Mouse (Mus musculus) midbrain, embryonic 11.5 days (tissue): ENCODE data around the gene B230219D22Rik. TPM values are rescaled to one million over a fixed set of nuclear protein-coding genes. Genes with fewer than 3 reads are reported as not detected.

ENCODE experiments used
- ATAC-seq: fragments of 200-750 bp; cut with Nextera tagmentation; 2 replicates; pipeline ENCODE4 v1.8.0; 2017; ENCODE audit warnings: moderate TSS enrichment, moderate library complexity; ENCODE audit not compliant: low FRiP score
- DNase-seq: peaks from one replicate; pipeline ENCODE4 v3.0.0; 2015; ENCODE audit warnings: low spot score; ENCODE audit errors: missing footprints
- H3K27ac ChIP-seq: fragments of 300-500 bp; sonication (generic); 2 replicates; pipeline ENCODE4 v1.5.1; 2014; ENCODE audit warnings: low read depth, low read length
- H3K27me3 ChIP-seq: fragments of 300-500 bp; sonication (generic); 2 replicates; pipeline ENCODE4 v1.6.1; 2014; ENCODE audit warnings: mild to moderate bottlenecking, low read length, moderate library complexity, mixed read lengths; ENCODE audit not compliant: control insufficient read depth, insufficient read depth
- H3K36me3 ChIP-seq: fragments of 300-500 bp; sonication (generic); 2 replicates; pipeline ENCODE4 v1.6.1; 2014; ENCODE audit warnings: mild to moderate bottlenecking, low read length, moderate library complexity, mixed read lengths; ENCODE audit not compliant: control insufficient read depth, insufficient read depth
- H3K4me1 ChIP-seq: fragments of 300-500 bp; sonication (generic); 2 replicates; pipeline ENCODE4 v1.6.1; 2014; ENCODE audit warnings: low read length; ENCODE audit not compliant: control insufficient read depth, insufficient read depth
- H3K4me2 ChIP-seq: fragments of 300-500 bp; sonication (generic); 2 replicates; pipeline ENCODE4 v1.6.1; 2014; ENCODE audit warnings: mild to moderate bottlenecking, moderate library complexity
- H3K4me3 ChIP-seq: fragments of 300-500 bp; sonication (generic); 2 replicates; pipeline ENCODE4 v1.5.1; 2014; ENCODE audit warnings: low read depth, low read length
- H3K9ac ChIP-seq: fragments of 300-500 bp; sonication (generic); 2 replicates; pipeline ENCODE4 v1.6.1; 2014; ENCODE audit warnings: low read length
- H3K9me3 ChIP-seq: fragments of 300-500 bp; sonication (generic); 2 replicates; pipeline ENCODE4 v1.6.1; 2016; ENCODE audit warnings: low read length; ENCODE audit not compliant: control insufficient read depth
- WGBS: fragments of 180-500 bp; shearing (Covaris S2); extraction: QIAGEN DNeasy Blood & Tissue Kit; methylation state at CpG from one replicate; pipeline ENCODE4 v1.1.7; 2014; 5-methylcytosine and 5-hydroxymethylcytosine counted together
- polyA plus RNA-seq: library from polyadenylated mRNA; unstranded; fragments of >200 nt; fragmentation: Nextera tagmentation; extraction: Ambion mirVana; gene quantifications from 2 replicates; pipeline ENCODE4 v1.2.1, GENCODE M21; 2014

Gene B230219D22Rik
- 66.0 and 72.3 TPM in 2 replicates for polyA plus RNA-seq

DNA sequence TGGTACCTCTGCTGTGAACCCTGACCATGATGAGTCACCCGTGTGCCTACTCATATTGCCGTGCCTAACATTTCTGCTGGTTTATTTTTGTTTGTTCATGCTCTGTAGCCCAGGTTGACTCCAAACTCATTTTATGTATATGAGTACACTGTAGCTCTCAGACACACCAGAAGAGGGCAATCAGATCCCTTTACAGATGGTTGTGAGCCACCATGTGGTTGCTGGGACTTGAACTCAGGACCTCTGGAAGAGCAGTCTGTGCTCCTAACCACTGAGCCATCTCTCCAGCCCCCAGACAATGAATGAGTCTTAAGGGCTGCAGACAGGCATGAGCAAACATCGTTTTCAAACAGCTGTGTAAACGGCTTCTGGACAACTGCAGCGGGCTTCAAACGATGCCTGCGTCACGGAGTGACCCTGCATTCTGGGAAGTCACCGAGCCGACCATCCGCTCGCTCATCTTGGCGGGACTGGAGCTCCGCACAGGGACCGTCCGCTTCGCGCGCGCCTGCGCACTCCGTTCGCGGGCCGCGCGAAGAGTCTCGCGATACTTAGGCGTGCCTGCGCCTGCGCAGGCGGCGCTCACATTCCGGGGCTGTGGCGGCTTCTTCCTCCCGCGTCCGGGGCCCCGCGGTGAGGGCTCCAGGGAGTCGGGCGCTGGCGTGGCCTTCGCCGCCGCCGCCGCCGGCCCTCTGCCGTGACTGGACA, at the start of gene B230219D22Rik:
Gene B230219D22Rik, plus strand, starts transcription at position 590 of the 708 bp plus-strand sequence.
- peak; percentile 97 for ATAC-seq

DNA sequence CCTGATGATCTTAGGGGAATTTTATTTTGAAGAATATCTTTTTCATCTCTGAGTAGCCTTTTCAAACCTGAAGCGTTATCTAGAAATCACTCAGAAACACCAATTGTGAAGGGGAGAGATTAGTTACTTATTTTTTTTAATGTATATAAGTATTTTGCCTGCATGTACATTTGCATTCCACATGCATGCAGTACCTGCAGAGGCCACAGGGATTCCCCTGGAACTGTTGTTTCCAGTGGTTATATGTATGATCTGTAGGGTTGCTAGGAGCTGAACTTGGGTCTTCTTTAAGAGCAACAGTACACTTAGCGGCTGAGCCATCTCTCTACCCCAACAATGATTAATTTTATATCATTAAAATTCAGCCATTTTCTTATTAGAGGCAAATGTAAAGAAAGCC, 48.4 kb upstream of the B230219D22Rik start:
- Histone ChIP-seq H3K4me2 (no peak overlapping the region), H3K27me3 (no peaks in the 10 kb centered on the region), H3K36me3 (peaks cover 28% of the 10 kb centered on the region; the same call in 1 of the 2 replicates), H3K4me1 (no peaks in the 10 kb centered on the region), H3K4me3 (no peak overlapping the region), H3K9ac (no peak overlapping the region), H3K27ac (no peak overlapping the region), H3K9me3 (no peaks in the 10 kb centered on the region)
- 91% methylated on average over 2 of the region's 2 CpGs for WGBS
- no peak for DNase-seq
- ATAC-seq: no peak

More for the DNA sequence above, at the start of gene B230219D22Rik:
- H3K9me3 ChIP-seq: no peaks in the 10 kb centered on the region
- WGBS: 2% methylated on average over 50 of the region's 51 CpGs
- H3K27ac ChIP-seq: peak within 1 kb of the TSS; percentile 92
- H3K9ac ChIP-seq: peak within 1 kb of the TSS; percentile 99
- H3K4me2 ChIP-seq: peak within 1 kb of the TSS; percentile 76
- peaks cover 21% of the 10 kb centered on the region for H3K4me1 ChIP-seq
- peak; percentile 99 for DNase-seq
- peak within 1 kb of the TSS; percentile 97 for H3K4me3 ChIP-seq
- H3K36me3 ChIP-seq: no peaks in the 10 kb centered on the region
- H3K27me3 ChIP-seq: no peaks in the 10 kb centered on the region

DNA sequence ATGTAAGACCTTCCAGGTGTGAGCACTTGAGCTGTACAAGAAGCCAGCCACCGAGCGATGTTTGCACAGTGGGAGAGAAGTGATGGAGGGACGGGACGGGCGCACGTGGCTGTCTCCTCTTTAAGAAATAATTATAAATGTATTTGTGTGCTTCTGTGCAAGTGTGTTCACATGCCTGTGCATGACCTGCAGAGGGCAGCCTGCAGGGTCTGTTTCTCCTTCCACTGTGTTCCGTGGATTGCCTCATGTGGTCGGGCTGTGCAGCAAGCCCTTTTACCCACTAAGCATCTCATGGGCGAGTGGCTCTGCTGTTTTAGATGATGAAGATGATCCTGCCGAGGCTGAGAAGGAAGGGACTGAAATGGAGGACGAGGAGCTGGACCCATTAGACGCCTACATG, 42.8 kb upstream of the B230219D22Rik start:
- whole genome bisulfite sequencing: 89% methylated on average over 12 of the region's 12 CpGs
- ATAC-seq: no peak
- H3K27me3 ChIP-seq: no peaks in the 10 kb centered on the region
- no peak overlapping the region for H3K27ac ChIP-seq
- DNase-seq: no peak
- no peak overlapping the region for H3K9ac ChIP-seq
- H3K4me2 ChIP-seq: no peak overlapping the region
- no peaks in the 10 kb centered on the region for H3K9me3 ChIP-seq
- peaks cover 51% of the 10 kb centered on the region for H3K36me3 ChIP-seq
- H3K4me3 ChIP-seq: no peak overlapping the region
- H3K4me1 ChIP-seq: no peaks in the 10 kb centered on the region

- H3K9ac ChIP-seq: no peak overlapping the region
- no peak overlapping the region for H3K4me3 ChIP-seq
- ATAC-seq (no peak), DNase-seq (no peak)
- H3K4me1 ChIP-seq: no peaks in the 10 kb centered on the region
- H3K27me3 ChIP-seq: no peaks in the 10 kb centered on the region
- H3K36me3 ChIP-seq: peaks cover 52% of the 10 kb centered on the region
- H3K4me2 ChIP-seq: no peak overlapping the region
- 94% methylated on average over 6 of the region's 6 CpGs for WGBS
- no peaks in the 10 kb centered on the region for H3K9me3 ChIP-seq
- no peak overlapping the region for H3K27ac ChIP-seq
Observed at GRCm38 (mm10) chr13:55650980-55651379, 41.9 kb upstream of the B230219D22Rik start.

- no peak overlapping the region for H3K9ac ChIP-seq
- H3K27me3 ChIP-seq: no peaks in the 10 kb centered on the region
- peaks cover 48% of the 10 kb centered on the region for H3K36me3 ChIP-seq
- H3K4me3 ChIP-seq: no peak overlapping the region
- H3K4me2 ChIP-seq: no peak overlapping the region
- peak; percentile 92 for DNase-seq
- no peaks in the 10 kb centered on the region for H3K9me3 ChIP-seq
- no peaks in the 10 kb centered on the region for H3K4me1 ChIP-seq
- ATAC-seq: no peak
- 82% methylated on average over 6 of the region's 6 CpGs for WGBS
- H3K27ac ChIP-seq: no peak overlapping the region
Observed at GRCm38 (mm10) chr13:55668550-55668949, 24.4 kb upstream of the B230219D22Rik start.

- Histone ChIP-seq H3K4me1 (no peaks in the 10 kb centered on the region), H3K27ac (no peak overlapping the region), H3K4me2 (no peak overlapping the region), H3K27me3 (no peaks in the 10 kb centered on the region), H3K36me3 (peaks cover 41% of the 10 kb centered on the region), H3K9ac (no peak overlapping the region), H3K4me3 (no peak overlapping the region), H3K9me3 (no peaks in the 10 kb centered on the region)
- no peak for ATAC-seq
- 95% methylated on average over 6 of the region's 6 CpGs for WGBS
- DNase-seq: no peak
Observed at GRCm38 (mm10) chr13:55672711-55673110, 20.2 kb upstream of the B230219D22Rik start.

DNA sequence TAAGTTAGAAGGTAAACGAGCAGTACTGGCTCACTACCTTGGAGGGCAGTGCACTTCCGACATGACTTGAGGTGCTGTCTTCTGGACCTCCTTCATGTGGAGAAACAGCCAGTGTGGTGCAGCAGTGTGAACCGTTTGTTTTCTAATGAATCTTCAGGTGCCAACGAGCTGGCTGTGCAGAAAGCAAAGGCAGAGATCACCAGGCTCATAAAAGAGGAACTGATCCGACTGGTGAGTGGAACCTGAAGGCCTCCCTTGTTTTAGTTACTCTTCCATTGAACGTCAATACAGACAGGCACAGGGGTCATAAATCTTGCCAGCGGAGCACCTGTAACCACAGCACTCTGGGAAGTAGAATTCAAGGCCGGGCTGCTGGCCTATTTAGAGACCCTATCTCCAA, 15.6 kb upstream of the B230219D22Rik start:
- ATAC-seq (no peak), DNase-seq (no peak)
- Histone ChIP-seq H3K4me2 (no peak overlapping the region), H3K4me1 (no peaks in the 10 kb centered on the region), H3K4me3 (no peak overlapping the region), H3K36me3 (peaks cover 16% of the 10 kb centered on the region), H3K9me3 (no peaks in the 10 kb centered on the region), H3K27ac (no peak overlapping the region), H3K9ac (no peak overlapping the region), H3K27me3 (no peaks in the 10 kb centered on the region)
- WGBS: 87% methylated on average over 8 of the region's 8 CpGs

- ATAC-seq: no peak
- Histone ChIP-seq H3K4me3 (no peak overlapping the region), H3K9ac (no peak overlapping the region), H3K4me2 (no peak overlapping the region), H3K27me3 (no peaks in the 10 kb centered on the region), H3K9me3 (no peaks in the 10 kb centered on the region), H3K36me3 (peaks cover 2% of the 10 kb centered on the region), H3K4me1 (no peaks in the 10 kb centered on the region; the same call in 1 of the 2 replicates), H3K27ac (no peak overlapping the region)
- DNase-seq: no peak
- WGBS: 91% methylated on average over 9 of the region's 9 CpGs
Observed at GRCm38 (mm10) chr13:55682201-55682600, 10.7 kb upstream of the B230219D22Rik start.

- ATAC-seq (no peak), DNase-seq (no peak)
- Histone ChIP-seq H3K9ac (no peak overlapping the region), H3K36me3 (peaks cover 2% of the 10 kb centered on the region; the same call in 1 of the 2 replicates), H3K9me3 (no peaks in the 10 kb centered on the region), H3K4me3 (no peak overlapping the region), H3K4me1 (peaks cover 10% of the 10 kb centered on the region), H3K27ac (no peak overlapping the region), H3K4me2 (no peak overlapping the region), H3K27me3 (no peaks in the 10 kb centered on the region)
- WGBS: 97% methylated on average over 3 of the region's 3 CpGs
Observed at GRCm38 (mm10) chr13:55683581-55683980, 9.3 kb upstream of the B230219D22Rik start.
